Mouse (Mus musculus) spleen, postnatal 36 days (tissue): Measurements from ENCODE around the gene Ptpn4.

Experiments used
- DNase-seq, 2 experiments: peaks; one replicate each; pipeline ENCODE4 v3.0.0; 2022; ENCODE audit warnings: low spot score in 2 of 2, mixed read lengths in 1 of 2

Ptpn4 gene

DNA sequence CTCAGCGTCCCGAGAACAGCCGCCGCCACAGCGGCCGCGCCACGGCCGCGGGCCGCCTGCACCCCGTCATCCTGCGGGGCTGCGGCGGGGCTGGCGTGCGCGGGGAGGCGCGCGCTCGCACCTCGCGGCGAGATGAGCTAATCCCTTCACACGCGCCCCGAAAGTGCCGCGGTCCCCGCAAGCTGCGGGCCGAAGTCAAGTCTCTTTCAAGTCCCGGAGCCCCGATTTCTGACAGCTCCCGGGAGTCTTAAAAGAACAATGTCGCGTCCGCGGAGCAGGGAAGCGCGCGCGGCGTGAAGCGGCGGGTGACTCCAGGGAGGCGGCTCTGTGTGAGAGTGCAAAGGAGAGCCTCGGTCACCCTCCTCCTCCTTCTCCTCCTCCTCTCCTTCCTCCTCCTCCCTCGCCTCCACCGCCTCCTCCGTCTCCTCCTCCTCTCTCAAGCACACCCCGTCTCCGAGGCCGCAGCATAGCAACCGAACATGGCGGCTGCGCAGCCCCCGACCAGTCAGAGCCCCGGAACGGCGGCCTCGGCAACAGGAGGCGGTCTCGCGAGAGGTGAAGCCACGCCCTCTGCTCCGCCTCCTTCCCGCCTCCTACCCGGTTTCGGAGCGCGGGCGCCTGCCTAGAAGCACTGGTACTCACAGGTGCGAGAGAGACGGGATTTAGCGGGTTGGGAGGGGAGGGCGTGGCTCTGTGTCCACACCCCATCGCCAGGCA lies at the start of gene Ptpn4:
Gene Ptpn4, minus strand, starts transcription at position 579 of the 717 bp plus-strand sequence.
- peak; percentile 97 to 98 for DNase-seq

DNA sequence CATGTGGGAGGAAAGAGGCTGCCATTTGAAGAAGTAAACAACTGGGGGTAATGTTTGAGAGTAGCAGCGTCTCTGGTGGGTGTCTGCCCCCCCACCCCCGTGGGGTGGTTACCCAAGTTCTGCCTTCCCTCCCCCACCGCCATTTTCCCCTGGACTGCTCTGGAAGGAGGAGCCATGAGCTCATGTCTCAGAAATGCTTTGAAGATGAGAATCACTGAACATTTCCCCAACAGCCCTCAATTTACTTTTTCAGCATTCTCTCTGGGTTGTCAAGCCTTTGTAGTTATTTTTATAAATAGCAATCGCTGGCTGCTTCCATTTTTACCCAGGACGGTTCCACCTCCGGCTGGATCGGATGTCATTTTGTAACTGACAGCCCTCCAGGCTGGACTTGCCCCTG lies 48.9 kb upstream of the Ptpn4 start:
- no peak for DNase-seq

GRCm38 (mm10) chr1:119884272-119884671 lies 46.9 kb upstream of the Ptpn4 start:
- no peak for DNase-seq

GRCm38 (mm10) chr1:119878909-119879308 lies 41.5 kb upstream of the Ptpn4 start:
- DNase-seq: no peak

DNA sequence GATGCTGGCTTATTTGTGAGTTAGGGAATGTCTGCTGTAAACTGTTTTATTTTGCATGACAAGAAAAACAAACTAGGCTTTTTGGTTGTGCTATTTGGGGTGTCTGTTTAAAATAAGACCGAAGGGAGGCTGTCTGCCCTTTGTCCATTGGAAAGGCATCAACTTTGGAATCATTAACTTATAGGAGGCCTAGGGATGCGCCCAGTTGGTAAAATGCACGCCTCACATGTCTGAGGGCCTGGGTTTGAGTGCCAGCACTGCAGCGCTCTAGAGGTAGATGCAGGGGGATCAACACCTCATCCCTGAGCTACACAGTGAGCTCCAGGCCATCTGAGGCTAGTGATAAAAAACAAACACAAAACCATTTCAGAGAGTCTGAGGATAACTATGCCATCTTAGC lies 40.1 kb upstream of the Ptpn4 start:
- DNase-seq: no peak

DNA sequence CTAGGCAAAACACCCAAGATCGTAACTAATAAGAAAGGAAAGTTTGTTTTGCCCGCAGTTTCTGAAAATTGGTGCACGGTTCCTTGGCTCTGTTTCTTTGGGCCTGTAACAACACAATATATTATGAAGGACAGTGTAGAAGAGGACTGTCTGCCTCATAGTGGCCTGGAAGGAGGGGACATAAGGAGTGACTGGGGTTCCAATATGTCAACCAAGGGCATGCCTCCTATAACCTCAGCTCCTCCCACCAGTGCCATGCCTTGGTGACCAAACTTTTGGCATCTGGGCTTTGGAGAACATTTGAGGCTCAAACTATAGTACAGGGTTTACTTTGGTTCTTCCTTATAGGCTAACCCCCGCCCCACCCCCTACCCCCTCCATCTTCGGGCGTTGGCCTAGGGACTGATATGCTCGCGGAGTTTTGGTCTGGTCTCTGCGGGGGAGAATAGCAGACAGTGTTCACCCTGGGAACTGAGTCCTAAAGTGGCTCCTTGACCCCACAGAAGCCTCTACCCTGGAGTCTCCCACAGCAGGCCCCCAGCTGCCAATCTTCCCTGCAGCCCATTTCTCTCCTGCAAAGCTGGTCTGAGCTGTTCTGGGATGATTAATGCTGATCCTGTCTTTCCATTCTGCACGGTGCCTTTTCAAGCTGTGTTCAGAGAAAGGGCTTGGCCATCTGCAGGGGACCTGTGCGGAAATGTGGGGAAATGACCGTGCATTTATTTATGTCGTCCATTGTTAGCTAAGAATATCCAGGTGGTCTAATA lies 31.2 kb upstream of the Ptpn4 start:
- DNase-seq: no peak

GRCm38 (mm10) chr1:119867300-119867699 lies 29.9 kb upstream of the Ptpn4 start:
- no peak for DNase-seq

DNA sequence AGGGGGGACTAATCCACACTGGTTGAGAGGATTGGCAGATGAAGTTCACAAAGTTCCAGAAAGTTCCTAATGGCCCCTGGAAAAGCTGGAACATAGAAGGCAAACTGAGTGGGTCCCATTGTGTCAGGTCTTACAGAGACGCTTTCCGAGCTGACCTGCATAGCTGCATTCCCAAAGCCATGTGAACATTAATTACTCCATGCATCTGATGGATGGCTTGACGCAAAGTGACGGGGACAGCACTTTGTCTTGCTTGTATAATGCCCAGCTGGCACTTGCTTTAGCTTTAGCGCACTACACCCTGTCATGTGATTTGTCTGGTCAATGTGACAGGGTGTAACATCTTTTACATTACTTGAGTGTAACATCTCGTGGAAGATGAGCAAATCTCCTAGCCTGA lies 27.9 kb upstream of the Ptpn4 start:
- DNase-seq: no peak

- no peak for DNase-seq
Observed at GRCm38 (mm10) chr1:119863507-119864296, 26.3 kb upstream of the Ptpn4 start.

- DNase-seq: no peak
Observed at GRCm38 (mm10) chr1:119859566-119859965, 22.2 kb upstream of the Ptpn4 start.

- no peak for DNase-seq
Observed at GRCm38 (mm10) chr1:119852980-119853379, 15.6 kb upstream of the Ptpn4 start.

- no peak for DNase-seq
Observed at GRCm38 (mm10) chr1:119852339-119852738, 14.9 kb upstream of the Ptpn4 start.

DNA sequence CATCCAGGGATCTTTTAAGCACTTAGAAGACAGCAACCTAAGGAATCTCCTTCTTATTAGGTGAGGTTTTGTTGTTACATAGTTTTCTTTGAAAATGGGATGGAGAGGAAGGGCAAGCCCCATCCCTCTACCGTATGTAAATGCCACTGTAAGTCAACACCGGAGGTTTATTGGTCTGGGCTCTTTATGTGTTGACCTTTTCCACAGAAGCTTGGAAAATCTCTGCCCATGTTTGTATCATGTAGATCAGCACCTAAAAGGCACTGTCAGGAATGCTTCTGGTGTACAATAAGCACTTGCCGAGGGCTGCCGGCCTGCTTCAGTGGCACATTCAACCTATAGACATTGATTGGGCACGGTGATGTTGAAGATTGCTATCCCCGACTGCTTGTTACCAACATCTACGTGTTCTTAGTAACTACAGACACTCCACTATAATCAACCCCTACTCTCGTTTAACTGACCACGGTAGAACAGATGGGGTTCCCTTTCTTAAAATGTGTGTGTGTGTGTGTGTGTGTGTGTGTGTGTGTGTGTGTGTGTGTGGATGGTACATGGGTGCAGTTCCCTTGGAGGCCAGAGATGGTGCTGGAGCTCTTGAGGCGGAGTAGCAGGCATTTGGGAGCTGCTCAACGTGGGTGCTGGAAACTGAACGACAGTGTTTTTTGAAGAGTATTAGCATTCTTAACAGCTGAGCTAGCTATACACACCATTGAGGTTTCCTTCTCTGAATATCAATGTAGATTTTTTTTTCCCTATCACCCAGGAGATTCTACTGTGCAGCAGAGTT lies 11.9 kb upstream of the Ptpn4 start:
- no peak for DNase-seq

DNA sequence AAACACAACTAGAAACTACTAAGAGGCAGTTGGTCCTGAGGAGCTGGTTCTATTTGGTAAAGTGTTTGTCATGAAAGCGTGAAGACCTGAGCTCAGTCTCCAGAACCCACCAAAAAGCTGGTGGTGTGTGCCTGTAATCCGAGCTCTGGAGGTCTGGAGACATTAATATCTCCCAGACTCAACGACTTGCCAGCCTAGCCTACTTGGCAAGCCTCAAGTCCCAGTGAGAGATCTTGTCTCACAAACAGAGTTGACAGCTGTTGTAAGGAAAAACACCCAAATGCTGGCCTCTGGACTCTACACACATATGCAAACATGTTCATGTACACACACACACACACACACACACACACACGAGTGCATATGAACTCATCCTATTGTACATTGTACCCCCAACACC lies 7.9 kb upstream of the Ptpn4 start:
- no peak for DNase-seq

- DNase-seq: no peak
Observed at GRCm38 (mm10) chr1:119843121-119843520, 5.7 kb upstream of the Ptpn4 start.

- DNase-seq: no peak
Observed at GRCm38 (mm10) chr1:119838241-119838640, 828 bp upstream of the Ptpn4 start.

DNA sequence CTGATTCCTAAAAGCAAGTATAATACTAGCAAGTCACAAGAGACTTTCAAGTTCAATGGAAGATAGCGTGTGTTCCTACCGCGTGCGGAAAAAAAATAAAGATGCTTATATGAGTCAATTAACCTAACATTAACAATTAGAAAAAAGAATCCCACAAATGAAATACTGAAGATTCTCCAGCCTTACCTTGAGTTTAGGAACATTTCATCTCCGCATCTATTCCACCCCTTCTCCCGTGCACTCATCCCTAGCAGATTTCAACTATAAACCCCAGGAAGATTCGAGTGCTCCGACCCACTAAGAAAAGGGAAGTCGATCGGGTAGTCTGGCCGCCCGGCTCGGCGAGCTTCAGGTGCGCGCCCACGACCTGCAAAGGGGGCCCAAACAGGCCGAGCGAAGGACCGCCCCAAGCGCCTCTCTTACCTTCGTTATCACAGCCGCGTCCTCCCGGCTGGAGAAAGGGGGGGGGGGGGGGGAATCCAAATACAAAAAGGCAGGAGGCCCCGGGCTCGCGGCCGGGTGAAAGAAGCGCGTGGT lies 866 bp downstream of the Ptpn4 start:
- DNase-seq: peak; percentile 52 to 58

DNA sequence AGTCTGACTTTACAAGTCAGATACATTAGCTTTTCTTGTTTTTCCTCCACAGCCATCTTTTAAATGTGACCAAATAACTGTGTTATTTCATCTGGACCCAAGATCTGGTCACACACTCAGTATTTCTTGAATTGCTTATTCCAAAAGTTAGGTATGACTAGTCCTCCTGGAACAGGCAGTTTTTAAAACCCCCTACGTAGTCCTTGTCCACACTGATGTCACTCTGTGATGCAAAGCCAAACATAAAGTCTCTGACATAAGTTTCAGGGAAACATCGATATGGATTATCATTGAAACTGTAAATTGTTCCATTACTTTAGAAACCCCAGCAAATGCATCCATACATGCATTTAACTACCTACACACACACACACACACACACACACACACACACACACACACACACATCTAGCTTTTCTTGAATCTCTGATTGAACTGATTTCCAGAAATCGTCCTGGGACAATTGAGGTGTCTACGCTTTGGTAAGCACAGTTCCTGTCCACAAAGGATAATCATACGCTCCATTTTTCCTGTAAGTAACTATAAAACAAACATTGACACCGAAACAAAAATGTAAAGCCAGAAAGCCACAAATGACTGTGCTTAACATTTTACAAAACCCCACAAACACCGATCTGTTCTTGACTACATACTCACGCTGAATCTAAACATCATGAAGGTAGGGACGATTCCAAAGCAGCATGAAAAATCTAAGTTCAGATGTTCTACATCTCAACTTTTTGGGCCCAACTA lies 1.5 kb downstream of the Ptpn4 start:
- no peak for DNase-seq

DNA sequence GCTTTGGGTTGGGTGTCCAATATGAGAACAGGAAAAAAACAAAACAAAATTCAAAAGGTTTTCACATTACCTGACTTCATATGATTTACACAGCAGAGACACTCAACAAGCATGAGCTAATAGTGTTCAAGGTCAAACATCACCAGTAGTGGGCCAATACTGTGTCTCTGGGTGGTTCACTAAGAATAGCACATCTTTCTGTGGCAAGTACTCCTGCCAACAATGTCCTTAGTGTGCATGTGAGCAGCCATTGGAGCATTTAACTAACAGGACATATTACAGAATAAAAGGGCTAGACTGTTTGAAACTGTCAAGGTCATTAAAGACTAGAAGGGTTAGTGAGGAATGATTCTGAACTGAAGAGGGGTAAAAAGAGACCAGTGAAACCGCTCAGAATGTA lies 9.3 kb downstream of the Ptpn4 start:
- DNase-seq: no peak

DNA sequence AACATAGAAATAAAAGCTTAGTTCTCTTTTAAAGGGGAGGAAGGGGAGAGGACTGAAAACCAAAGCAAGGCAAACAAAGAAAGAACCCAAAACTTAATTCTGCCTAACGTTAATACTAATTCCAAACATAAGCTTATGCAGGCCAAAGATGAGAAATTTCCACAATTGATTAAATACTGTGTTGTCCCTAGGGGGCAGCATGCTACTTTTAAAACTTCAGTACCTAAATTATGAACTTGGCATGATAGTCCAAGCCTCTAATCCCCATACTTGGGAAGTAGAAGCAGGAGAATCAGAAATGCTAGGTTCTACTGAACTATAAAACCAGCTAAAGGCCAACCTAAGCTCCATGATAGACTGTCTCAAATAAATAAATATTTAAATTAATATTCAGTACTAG lies 18.7 kb downstream of the Ptpn4 start:
- peak in 1 of 2 experiments; percentile 10 for DNase-seq

DNA sequence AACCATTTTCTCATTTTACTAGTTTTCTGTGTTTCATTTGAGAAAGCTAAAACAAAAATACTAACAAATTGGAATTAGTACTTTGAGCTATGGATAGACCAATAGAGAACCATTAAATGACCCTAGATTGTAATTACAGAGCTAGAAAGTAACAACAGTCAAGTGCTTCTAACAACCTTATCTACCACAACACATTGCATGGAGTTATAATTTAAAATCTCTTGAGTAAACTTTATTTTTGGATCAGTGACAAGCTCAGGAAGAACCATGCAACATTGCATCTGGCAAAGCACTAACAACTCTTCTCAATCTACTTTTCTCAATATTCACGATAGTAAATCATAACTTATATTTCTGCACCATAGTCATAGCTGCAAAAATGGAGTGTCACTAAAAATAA lies 29.7 kb downstream of the Ptpn4 start:
- DNase-seq: no peak
